Mouse (Mus musculus): Measurements from ENCODE around the gene Gm3488. TPM values are rescaled to one million over a fixed set of nuclear protein-coding genes. Genes with fewer than 3 reads are reported as not detected.
"Not testable (repeated sequence)": the region's sequence is repeated elsewhere in the genome, so short reads cannot be mapped to it uniquely, and the experiment has no call there.

The Gm3488 gene
- 3.7 and 3.8 TPM in 2 replicates for polyA plus RNA-seq (2016; fragmentation: Nextera tagmentation; extraction: Ambion mirVana)

GRCm38 (mm10) chr14:5501374-5501773 lies at the start of gene Gm3488:
Gm3488 (plus strand) TSS chr14:5501674.
- WGBS = no CpG with 5 or more reads among the region's 35 CpGs
- H3K27me3 ChIP-seq; H3K27ac ChIP-seq; H3K4me3 ChIP-seq (replicated peaks); H3K36me3 ChIP-seq (replicated peaks); H3K4me1 ChIP-seq; H3K9ac ChIP-seq; H3K4me2 ChIP-seq; H3K9me3 ChIP-seq; ATAC-seq (ENCODE audit: low FRiP score): not testable (repeated sequence)

DNA sequence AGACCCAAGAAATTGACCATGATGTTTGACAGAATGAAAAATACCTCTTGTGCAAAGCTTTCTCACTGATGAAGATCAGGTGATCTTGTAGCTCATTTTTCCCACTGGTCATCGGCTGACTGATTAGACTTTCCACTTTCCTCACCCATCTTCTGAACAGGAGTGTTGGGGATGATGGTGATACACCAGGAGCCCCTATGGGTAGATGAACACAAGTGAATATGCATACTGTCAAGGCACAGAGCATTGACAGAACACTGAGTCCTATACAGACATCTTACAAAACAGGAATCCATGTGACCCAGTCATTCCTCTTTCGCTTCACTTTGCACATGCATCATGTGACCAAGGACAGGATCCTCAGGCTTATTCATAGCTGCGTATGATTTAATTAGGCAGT lies 46.1 kb upstream of the Gm3488 start, which contains the start of gene Gm3194:
Gene Gm3194, minus strand, starts transcription at position 101 of the 400 bp plus-strand sequence.
- WGBS = no CpG with 5 or more reads among the region's 3 CpGs
- ATAC-seq (ENCODE audit: low FRiP score) = not testable (repeated sequence)

GRCm38 (mm10) chr14:5460469-5460868 lies 41.0 kb upstream of the Gm3488 start:
- WGBS = no CpG with 5 or more reads among the region's 19 CpGs
- not testable (repeated sequence) for H3K4me3 ChIP-seq (replicated peaks); H3K27ac ChIP-seq; H3K36me3 ChIP-seq (replicated peaks); H3K9me3 ChIP-seq; ATAC-seq (ENCODE audit: low FRiP score); H3K27me3 ChIP-seq; H3K9ac ChIP-seq; H3K4me2 ChIP-seq; H3K4me1 ChIP-seq

More for the DNA sequence above, 46.1 kb upstream of the Gm3488 start, which contains the start of gene Gm3194:
- H3K4me1 ChIP-seq; H3K27me3 ChIP-seq; H3K4me3 ChIP-seq (replicated peaks); H3K36me3 ChIP-seq (replicated peaks); H3K27ac ChIP-seq; H3K9ac ChIP-seq; H3K9me3 ChIP-seq; H3K4me2 ChIP-seq: not testable (repeated sequence)

DNA sequence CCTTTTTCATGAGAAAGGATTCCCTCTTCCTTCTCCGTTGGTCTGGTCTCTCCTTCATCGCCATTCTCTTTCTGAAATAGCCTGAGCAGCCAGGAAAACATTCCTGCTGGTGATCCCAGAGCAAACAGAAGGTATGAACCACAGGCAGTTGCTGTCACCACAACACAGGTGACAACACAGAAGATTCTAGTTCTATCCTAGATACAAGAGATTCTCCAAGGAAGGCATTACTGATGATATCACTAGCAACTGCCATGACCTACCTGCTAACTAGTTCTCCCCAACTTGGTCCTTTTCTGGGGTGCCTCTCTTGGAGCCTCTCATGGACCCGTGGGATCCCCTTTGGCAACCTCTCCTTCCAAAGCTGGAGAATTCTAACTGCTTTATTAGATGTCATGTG lies 23.7 kb upstream of the Gm3488 start, which contains the start of gene Gm8246:
Gene Gm8246, minus strand, starts transcription at position 101 of the 400 bp plus-strand sequence.
- not testable (repeated sequence) for H3K36me3 ChIP-seq (replicated peaks); H3K4me1 ChIP-seq; H3K4me2 ChIP-seq; H3K9ac ChIP-seq; H3K27ac ChIP-seq; H3K9me3 ChIP-seq; ATAC-seq (ENCODE audit: low FRiP score); H3K4me3 ChIP-seq (replicated peaks); H3K27me3 ChIP-seq
- no CpG with 5 or more reads among the region's 3 CpGs for WGBS

GRCm38 (mm10) chr14:5483907-5484306 lies 17.6 kb upstream of the Gm3488 start, which contains the start of gene Gm3187:
Gm3187 (plus strand) TSS chr14:5484207.
- H3K4me2 ChIP-seq; H3K36me3 ChIP-seq (replicated peaks); H3K4me1 ChIP-seq; H3K9me3 ChIP-seq; H3K27ac ChIP-seq; H3K9ac ChIP-seq; ATAC-seq (ENCODE audit: low FRiP score); H3K4me3 ChIP-seq (replicated peaks); H3K27me3 ChIP-seq: not testable (repeated sequence)
- 82% methylated on average over 4 of the region's 5 CpGs for WGBS

GRCm38 (mm10) chr14:5538196-5538595 lies 36.7 kb downstream of the Gm3488 start, which contains the start of gene Gm3532:
Gm3532 (plus strand) TSS chr14:5538496.
- ATAC-seq (ENCODE audit: low FRiP score); H3K4me1 ChIP-seq; H3K4me2 ChIP-seq; H3K4me3 ChIP-seq (replicated peaks); H3K9ac ChIP-seq; H3K36me3 ChIP-seq (replicated peaks); H3K27ac ChIP-seq; H3K27me3 ChIP-seq; H3K9me3 ChIP-seq: not testable (repeated sequence)
- no CpG with 5 or more reads among the region's 2 CpGs for WGBS

Other genes starting within 250 kb of the Gm3488 start
- gene Gm3526, start 241.1 kb upstream of the Gm3488 start, polyA plus RNA-seq (2016; fragmentation: Nextera tagmentation; extraction: Ambion mirVana) = not detected in 2 replicates
- gene Gm3542, start 166.7 kb upstream of the Gm3488 start, polyA plus RNA-seq (2016; fragmentation: Nextera tagmentation; extraction: Ambion mirVana) = not detected in 2 replicates
- 0.47 TPM in 1 of 2 replicates, not detected in the other for gene Gm3500, start 112.6 kb upstream of the Gm3488 start, polyA plus RNA-seq (2016; fragmentation: Nextera tagmentation; extraction: Ambion mirVana)
- gene Gm3194, start 46.2 kb upstream of the Gm3488 start, polyA plus RNA-seq (2016; fragmentation: Nextera tagmentation; extraction: Ambion mirVana) = 1.4 and 1.8 TPM in 2 replicates
- gene Gm8246, start 23.8 kb upstream of the Gm3488 start, polyA plus RNA-seq (2016; fragmentation: Nextera tagmentation; extraction: Ambion mirVana) = not detected in 2 replicates
- not detected in 2 replicates for gene Gm3187, start 17.5 kb upstream of the Gm3488 start, polyA plus RNA-seq (2016; fragmentation: Nextera tagmentation; extraction: Ambion mirVana)
- gene Gm3532, start 36.8 kb downstream of the Gm3488 start, polyA plus RNA-seq (2016; fragmentation: Nextera tagmentation; extraction: Ambion mirVana) = not detected in 2 replicates
- not detected in 2 replicates for gene Gm8265, start 131.4 kb downstream of the Gm3488 start, polyA plus RNA-seq (2016; fragmentation: Nextera tagmentation; extraction: Ambion mirVana)
- gene Gm9603, start 185.8 kb downstream of the Gm3488 start, polyA plus RNA-seq (2016; fragmentation: Nextera tagmentation; extraction: Ambion mirVana) = not detected in 2 replicates
- gene Gm3373, start 239.9 kb downstream of the Gm3488 start, polyA plus RNA-seq (2016; fragmentation: Nextera tagmentation; extraction: Ambion mirVana) = 0.32 TPM in 1 of 2 replicates, not detected in the other